Mouse (Mus musculus): ENCODE data around the gene Tha1.

DNA sequence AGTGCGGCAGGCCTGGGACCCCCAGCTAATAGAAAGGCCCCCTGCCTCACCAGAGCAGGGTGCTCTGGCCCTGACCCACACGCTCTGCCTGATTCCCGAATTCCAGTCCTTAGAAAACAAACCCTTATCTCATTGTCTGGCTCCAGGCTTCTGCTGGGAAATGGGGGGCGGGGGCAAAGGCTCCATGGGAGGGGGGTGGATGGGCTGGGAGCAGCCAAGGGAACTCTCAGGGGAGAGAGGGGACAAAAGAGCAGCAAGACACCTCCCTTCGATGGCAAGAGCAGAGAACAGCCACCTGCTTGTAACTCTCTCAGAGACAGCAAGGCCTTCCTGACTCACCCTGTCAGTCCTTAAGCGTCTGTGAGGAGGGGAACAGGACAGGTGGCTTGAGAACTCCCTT lies 2.4 kb upstream of the Tha1 start:
- TF ChIP-seq POLR2A (IDR thresholded peaks at IDR 0.05; ENCODE audit: insufficient read depth, low read depth, low read length) (no peak), CTCF (IDR thresholded peaks at IDR 0.05; ENCODE audit: insufficient read depth, low read depth, low read length) (no peak)

Measured in olfactory bulb, adult 2 months (tissue).